Mouse (Mus musculus) hindbrain, embryonic 16.5 days (tissue): ENCODE results near the gene Calcb. TPM values are rescaled to one million over a fixed set of nuclear protein-coding genes. Genes with fewer than 3 reads are reported as not detected.

Experiments used
- ATAC-seq: fragments of 200-750 bp; cut with Nextera tagmentation; 2 replicates; pipeline ENCODE4 v1.8.0; 2017; ENCODE audit warnings: moderate TSS enrichment, moderate library complexity
- H3K27ac ChIP-seq: fragments of 300-500 bp; sonication (generic); 2 replicates; pipeline ENCODE4 v1.5.1; 2014; ENCODE audit warnings: low read depth, mild to moderate bottlenecking, control low read depth, low read length, moderate library complexity
- H3K27me3 ChIP-seq: fragments of 300-500 bp; sonication (generic); replicated peaks from 2 replicates; pipeline ENCODE4 v1.6.1; 2014; ENCODE audit warnings: low read length; ENCODE audit not compliant: control insufficient read depth, insufficient read depth
- H3K36me3 ChIP-seq: fragments of 300-500 bp; sonication (generic); 2 replicates; pipeline ENCODE4 v1.6.1; 2014; ENCODE audit warnings: mild to moderate bottlenecking, low read length, moderate library complexity, mixed read lengths; ENCODE audit not compliant: control insufficient read depth, insufficient read depth
- H3K4me1 ChIP-seq: fragments of 300-500 bp; sonication (generic); 2 replicates; pipeline ENCODE4 v1.6.1; 2014; ENCODE audit warnings: low read depth, low read length; ENCODE audit not compliant: control insufficient read depth, insufficient read depth
- H3K4me2 ChIP-seq: fragments of 300-500 bp; sonication (generic); 2 replicates; pipeline ENCODE4 v1.6.1; 2014; ENCODE audit warnings: mild to moderate bottlenecking, low read length, control low read depth, moderate library complexity
- H3K4me3 ChIP-seq: fragments of 300-500 bp; sonication (generic); 2 replicates; pipeline ENCODE4 v1.5.1; 2014; ENCODE audit warnings: mild to moderate bottlenecking, low read length, control low read depth, moderate library complexity
- H3K9ac ChIP-seq: fragments of 300-500 bp; sonication (generic); 2 replicates; pipeline ENCODE4 v1.6.1; 2014; ENCODE audit warnings: low read depth, mild to moderate bottlenecking, control low read depth, low read length, moderate library complexity
- H3K9me3 ChIP-seq: fragments of 300-500 bp; sonication (generic); 2 replicates; pipeline ENCODE4 v1.6.1; 2014; ENCODE audit warnings: mild to moderate bottlenecking, low read length, moderate library complexity; ENCODE audit not compliant: control insufficient read depth
- WGBS: fragments of 180-500 bp; shearing (Covaris S2); extraction: QIAGEN DNeasy Blood & Tissue Kit; methylation state at CpG from one replicate; pipeline ENCODE4 v1.1.7; 2014; 5-methylcytosine and 5-hydroxymethylcytosine counted together
- polyA plus RNA-seq: library from polyadenylated mRNA; unstranded; fragments of >200 nt; fragmentation: Nextera tagmentation; extraction: Ambion mirVana; gene quantifications from 2 replicates; pipeline ENCODE4 v1.2.1, GENCODE M21; 2015

Calcb gene
- polyA plus RNA-seq, 1 experiment from 2014 or later = 6.1 TPM

DNA sequence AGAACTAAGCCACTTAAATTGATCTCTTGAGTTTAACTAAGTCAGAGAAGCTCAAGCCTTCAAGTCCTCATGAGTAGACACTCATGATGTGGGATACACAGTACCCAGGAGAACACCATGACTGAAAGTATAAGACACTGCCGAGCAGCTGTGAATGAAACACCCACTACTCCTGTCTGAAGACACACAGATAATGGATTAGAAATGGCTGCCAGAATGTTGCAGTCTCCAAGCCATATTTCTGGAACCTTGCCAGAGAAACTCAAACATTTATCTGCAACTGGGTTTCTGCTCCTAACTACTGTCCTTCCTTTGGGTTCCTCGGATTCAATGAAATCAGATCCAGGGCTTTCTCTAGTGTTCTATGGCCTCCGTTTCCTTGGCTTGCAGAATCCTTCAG is 48.1 kb downstream of the Calcb start:
- 80% methylated on average over 3 of the region's 3 CpGs for WGBS

GRCm38 (mm10) chr7:114768516-114768915 is 50.1 kb downstream of the Calcb start:
- Histone ChIP-seq H3K9ac (no peak overlapping the region), H3K36me3 (no peaks in the 10 kb centered on the region), H3K27ac (no peak overlapping the region), H3K27me3 (no peaks in the 10 kb centered on the region), H3K9me3 (no peaks in the 10 kb centered on the region), H3K4me3 (no peak overlapping the region), H3K4me1 (no peaks in the 10 kb centered on the region), H3K4me2 (no peak overlapping the region)
- 91% methylated on average over 5 of the region's 5 CpGs for WGBS
- no peak for ATAC-seq

More for the DNA sequence above, 48.1 kb downstream of the Calcb start:
- Histone ChIP-seq H3K9ac (no peak overlapping the region), H3K4me1 (no peaks in the 10 kb centered on the region), H3K4me2 (no peak overlapping the region), H3K36me3 (no peaks in the 10 kb centered on the region), H3K27ac (no peak overlapping the region), H3K4me3 (no peak overlapping the region), H3K27me3 (no peaks in the 10 kb centered on the region), H3K9me3 (no peaks in the 10 kb centered on the region)
- ATAC-seq = no peak

DNA sequence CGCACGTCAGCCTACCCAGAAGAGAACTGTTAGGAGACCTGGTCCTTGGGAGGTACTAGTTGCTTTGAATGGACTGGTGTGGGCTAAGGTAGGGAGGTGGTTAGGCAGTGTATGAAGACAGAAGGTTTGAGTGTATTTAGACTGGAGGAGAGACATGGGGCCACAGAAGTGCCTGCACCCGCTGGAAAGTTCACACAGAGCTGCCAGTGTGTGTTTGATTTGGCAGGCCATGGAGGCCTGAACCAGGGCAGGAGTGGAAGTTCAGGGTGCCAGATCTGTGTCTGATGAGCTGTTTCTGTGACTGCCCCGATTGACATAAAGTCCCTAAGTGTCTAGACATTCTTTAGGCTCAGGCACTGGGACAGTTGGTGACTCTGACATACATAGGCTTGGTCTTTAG is 50.6 kb downstream of the Calcb start:
- H3K4me1 ChIP-seq = no peaks in the 10 kb centered on the region
- no peaks in the 10 kb centered on the region for H3K9me3 ChIP-seq
- H3K4me3 ChIP-seq = no peak overlapping the region
- no peak overlapping the region for H3K27ac ChIP-seq
- WGBS = 94% methylated on average over 4 of the region's 4 CpGs
- H3K4me2 ChIP-seq = no peak overlapping the region
- H3K9ac ChIP-seq = no peak overlapping the region
- H3K36me3 ChIP-seq = no peaks in the 10 kb centered on the region
- H3K27me3 ChIP-seq = no peaks in the 10 kb centered on the region
- ATAC-seq = no peak

DNA sequence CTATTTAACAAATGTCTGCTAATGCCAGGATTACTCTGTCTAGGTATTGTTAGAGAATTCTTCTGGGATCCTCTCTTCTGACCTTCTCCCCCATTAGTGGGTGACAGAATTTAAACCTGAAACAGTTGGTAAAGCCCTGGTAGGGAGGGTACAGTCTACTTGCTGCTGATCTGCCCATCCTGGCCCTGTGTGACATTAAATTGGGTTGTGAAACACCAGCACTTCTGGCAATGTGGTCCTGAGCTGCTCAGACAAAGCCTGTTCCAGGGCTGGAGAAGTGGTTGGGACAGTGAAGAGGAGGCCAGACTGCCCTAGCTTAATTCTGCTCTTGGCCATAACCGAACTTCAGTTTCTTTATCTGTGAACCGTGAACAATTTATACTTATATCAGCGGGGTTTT is 52.1 kb downstream of the Calcb start:
- no peak overlapping the region for H3K4me2 ChIP-seq
- WGBS = 100% methylated on average over 3 of the region's 3 CpGs
- no peaks in the 10 kb centered on the region for H3K9me3 ChIP-seq
- no peaks in the 10 kb centered on the region for H3K27me3 ChIP-seq
- H3K4me3 ChIP-seq = no peak overlapping the region
- no peak for ATAC-seq
- H3K27ac ChIP-seq = no peak overlapping the region
- no peaks in the 10 kb centered on the region for H3K4me1 ChIP-seq
- no peak overlapping the region for H3K9ac ChIP-seq
- H3K36me3 ChIP-seq = no peaks in the 10 kb centered on the region

DNA sequence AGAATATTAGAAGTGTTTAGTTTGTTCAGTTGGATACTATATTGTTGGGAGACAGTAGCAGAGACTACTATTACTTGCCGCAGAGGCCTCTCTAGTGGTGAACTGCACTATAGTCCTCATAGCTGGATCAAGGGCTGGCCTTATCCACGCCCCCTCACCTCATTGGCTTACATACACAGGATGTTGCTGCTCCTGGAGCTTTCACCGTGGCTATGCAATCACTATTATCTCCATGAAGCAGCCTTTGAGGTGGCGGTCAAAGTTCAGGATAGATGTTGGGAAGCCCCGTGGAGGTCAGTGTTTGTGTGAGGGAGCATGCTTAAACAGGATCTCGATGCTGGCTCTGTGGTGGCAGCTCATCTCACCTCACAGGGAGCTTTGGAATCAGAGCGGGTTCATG is 53.4 kb downstream of the Calcb start:
- Histone ChIP-seq H3K27ac (no peak overlapping the region), H3K4me2 (no peak overlapping the region), H3K4me1 (no peaks in the 10 kb centered on the region), H3K4me3 (no peak overlapping the region), H3K9ac (no peak overlapping the region), H3K36me3 (no peaks in the 10 kb centered on the region), H3K9me3 (no peaks in the 10 kb centered on the region), H3K27me3 (no peaks in the 10 kb centered on the region)
- no peak for ATAC-seq
- WGBS = 76% methylated on average over 7 of the region's 7 CpGs

Other genes with a start within 250 kb of the Calcb start
- gene Cyp2r1, start 155.7 kb upstream of the Calcb start, polyA plus RNA-seq = 1.1 and 1.2 TPM in 2 replicates
- 26.8 and 28.2 TPM in 2 replicates for gene Calca, start 82.3 kb upstream of the Calcb start, polyA plus RNA-seq
- 4.1 TPM in 2 replicates for gene Insc, start 25.1 kb downstream of the Calcb start, polyA plus RNA-seq